Mouse (Mus musculus) MEL (cell line): Measurements from ENCODE around the gene Actl6a. TPM values are rescaled to one million over a fixed set of nuclear protein-coding genes. Genes with fewer than 3 reads are reported as not detected.

Source experiments
- DNase-seq: peaks from one replicate; pipeline ENCODE4 v3.0.0; 2011; ENCODE audit warnings: low read depth, low spot score
- H3K27ac ChIP-seq: 2 replicates; pipeline ENCODE4 v1.5.1; 2012; ENCODE audit warnings: low read depth, mild to moderate bottlenecking, control low read depth, low read length, moderate library complexity; ENCODE audit not compliant: control insufficient read depth
- H3K27me3 ChIP-seq, 2 experiments: fragments of 150-350 bp in 1 of 2; sonication (generic) in 1 of 2; 2 replicates each; pipeline ENCODE4 v1.6.1; 2012; ENCODE audit warnings: low read length in 2 of 2, mild to moderate bottlenecking in 2 of 2, improper control_type of control experiment in 1 of 2, moderate library complexity in 1 of 2; ENCODE audit not compliant: insufficient read depth in 2 of 2, control insufficient read depth in 1 of 2
- H3K36me3 ChIP-seq, 2 experiments: 2 replicates each; pipeline ENCODE4 v1.6.1; 2012 to 2014; ENCODE audit warnings: low read length in 2 of 2, improper control_type of control experiment in 1 of 2, inconsistent platforms in 1 of 2, mild to moderate bottlenecking in 1 of 2; ENCODE audit not compliant: insufficient read depth in 2 of 2, control insufficient read depth in 1 of 2
- H3K4me1 ChIP-seq, 2 experiments: fragments of 150-350 bp in 1 of 2; sonication (generic) in 1 of 2; 2 replicates each; pipeline ENCODE4 v1.6.1; 2012; ENCODE audit warnings: low read length in 2 of 2, improper control_type of control experiment in 1 of 2, mild to moderate bottlenecking in 1 of 2; ENCODE audit not compliant: insufficient read depth in 2 of 2, control insufficient read depth in 1 of 2
- H3K4me3 ChIP-seq, 2 experiments: fragments of 150-350 bp in 1 of 2; sonication (generic) in 1 of 2; 2 replicates each; pipeline ENCODE4 v1.5.1; 2012; ENCODE audit warnings: low read depth in 2 of 2, low read length in 2 of 2, mild to moderate bottlenecking in 2 of 2, moderate library complexity in 2 of 2, control low read depth in 1 of 2, improper control_type of control experiment in 1 of 2; ENCODE audit not compliant: control insufficient read depth in 1 of 2, insufficient read depth in 1 of 2
- H3K79me2 ChIP-seq: 2 replicates; pipeline ENCODE4 v1.6.1; 2012; ENCODE audit warnings: mild to moderate bottlenecking, low read length, moderate library complexity; ENCODE audit not compliant: control insufficient read depth, poor library complexity, insufficient read depth
- H3K9ac ChIP-seq: 2 replicates; pipeline ENCODE4 v1.6.1; 2012; ENCODE audit warnings: low read depth, mild to moderate bottlenecking, control low read depth, low read length, moderate library complexity; ENCODE audit not compliant: control insufficient read depth, poor library complexity, severe bottlenecking
- H3K9me3 ChIP-seq: fragments of 150-350 bp; sonication (generic); replicated peaks from 2 replicates; pipeline ENCODE4 v1.6.1; 2012; ENCODE audit warnings: mild to moderate bottlenecking, low read length, improper control_type of control experiment, moderate library complexity; ENCODE audit not compliant: insufficient read depth
- BHLHE40 ChIP-seq: IDR thresholded peaks from 2 replicates; pipeline ENCODE4 v1.6.1; 2012; ENCODE audit warnings: low read depth, mild to moderate bottlenecking, inconsistent platforms, low read length, improper control_type of control experiment, borderline replicate concordance
- E2F4 ChIP-seq: IDR thresholded peaks from 2 replicates; pipeline ENCODE4 v1.6.1; 2011; ENCODE audit warnings: low read depth, low read length, improper control_type of control experiment, borderline replicate concordance
- EP300 ChIP-seq, 2 experiments: IDR thresholded peaks; 2 replicates each; pipeline ENCODE4 v1.6.1; 2011; ENCODE audit warnings: improper control_type of control experiment in 2 of 2, low read length in 2 of 2, low read depth in 1 of 2, mild to moderate bottlenecking in 1 of 2
- ETS1 ChIP-seq: IDR thresholded peaks from 2 replicates; pipeline ENCODE4 v1.6.1; 2012; ENCODE audit warnings: low read depth, mild to moderate bottlenecking, inconsistent platforms, low read length, improper control_type of control experiment, moderate library complexity
- GATA1 ChIP-seq: IDR thresholded peaks from 2 replicates; pipeline ENCODE4 v1.6.1; 2011; ENCODE audit warnings: low read depth, low read length, improper control_type of control experiment
- NRF1 ChIP-seq: IDR thresholded peaks from 2 replicates; pipeline ENCODE4 v1.6.1; 2014; ENCODE audit warnings: low read depth, mild to moderate bottlenecking, inconsistent platforms, low read length, improper control_type of control experiment, moderate library complexity; ENCODE audit not compliant: poor library complexity, insufficient read depth, severe bottlenecking
- POLR2AphosphoS5 ChIP-seq: IDR thresholded peaks from 2 replicates; pipeline ENCODE4 v1.6.1; 2012; ENCODE audit warnings: low read depth, borderline replicate concordance, mild to moderate bottlenecking, inconsistent platforms, low read length, moderate library complexity, mixed read lengths
- RCOR1 ChIP-seq: IDR thresholded peaks from 2 replicates; pipeline ENCODE4 v1.6.1; 2012; ENCODE audit warnings: low read depth, mild to moderate bottlenecking, inconsistent platforms, low read length, improper control_type of control experiment
- TCF12 ChIP-seq: IDR thresholded peaks from 2 replicates; pipeline ENCODE4 v1.6.1; 2014; ENCODE audit warnings: low read depth, mild to moderate bottlenecking, inconsistent platforms, low read length, improper control_type of control experiment, moderate library complexity
- USF1 ChIP-seq: IDR thresholded peaks from 2 replicates; pipeline ENCODE4 v1.6.1; 2014; ENCODE audit warnings: low read depth, mild to moderate bottlenecking, inconsistent platforms, low read length, improper control_type of control experiment, moderate library complexity
- USF2 ChIP-seq, 2 experiments: IDR thresholded peaks; 2 replicates each; pipeline ENCODE4 v1.6.1; 2011 to 2012; ENCODE audit warnings: improper control_type of control experiment in 2 of 2, low read length in 2 of 2, borderline replicate concordance in 1 of 2, inconsistent platforms in 1 of 2, low read depth in 1 of 2, mild to moderate bottlenecking in 1 of 2; ENCODE audit not compliant: insufficient read depth in 1 of 2
- ZKSCAN1 ChIP-seq: IDR thresholded peaks from 2 replicates; pipeline ENCODE4 v1.6.1; 2012; ENCODE audit warnings: low read depth, mild to moderate bottlenecking, inconsistent platforms, low read length, improper control_type of control experiment, moderate library complexity
- ZMIZ1 ChIP-seq: IDR thresholded peaks from 2 replicates; pipeline ENCODE4 v1.6.1; 2012; ENCODE audit warnings: low read depth, mild to moderate bottlenecking, inconsistent platforms, low read length, improper control_type of control experiment, moderate library complexity
- polyA plus RNA-seq, 2 experiments: library from polyadenylated mRNA; stranded (reverse) in 1 of 2; unstranded in 1 of 2; fragments of >175 nt in 1 of 2; fragments of >200 nt in 1 of 2; gene quantifications; 2 replicates each; pipeline versions ENCODE4 v1.2.1 to v1.2.4; 2012; ENCODE audit warnings: low replicate concordance in 2 of 2, low read depth in 1 of 2; ENCODE audit not compliant: insufficient read length in 2 of 2, insufficient read depth in 1 of 2, missing spikeins in 1 of 2
- total RNA-seq: library from RNA; depleted of rRNA; stranded (reverse); fragments of 300-350 nt; gene quantifications from 2 replicates; pipeline ENCODE4 v1.2.3, GENCODE M21; 2012

Actl6a gene
- total and polyA plus RNA-seq, 3 experiments: 129 to 175 TPM; not detected in 1

GRCm38 (mm10) chr3:32682910-32683531 is 23.1 kb upstream of the Actl6a start:
- Histone ChIP-seq H3K9me3 (no peaks in the 10 kb centered on the region), H3K36me3 (peaks cover 0 to 8% of the 10 kb centered on the region in 2 experiments; a peak in 2 of 4 replicates), H3K9ac (no peak overlapping the region), H3K4me3 (no peak overlapping the region), H3K4me1 (peaks cover 7 to 13% of the 10 kb centered on the region in 2 experiments; a peak in 3 of 4 replicates), H3K79me2 (no peaks in the 10 kb centered on the region), H3K27ac (no peak overlapping the region), H3K27me3 (no peaks in the 10 kb centered on the region)
- TF ChIP-seq NRF1 (no peak), ZKSCAN1 (no peak), USF1 (no peak)
- no peak for DNase-seq

DNA sequence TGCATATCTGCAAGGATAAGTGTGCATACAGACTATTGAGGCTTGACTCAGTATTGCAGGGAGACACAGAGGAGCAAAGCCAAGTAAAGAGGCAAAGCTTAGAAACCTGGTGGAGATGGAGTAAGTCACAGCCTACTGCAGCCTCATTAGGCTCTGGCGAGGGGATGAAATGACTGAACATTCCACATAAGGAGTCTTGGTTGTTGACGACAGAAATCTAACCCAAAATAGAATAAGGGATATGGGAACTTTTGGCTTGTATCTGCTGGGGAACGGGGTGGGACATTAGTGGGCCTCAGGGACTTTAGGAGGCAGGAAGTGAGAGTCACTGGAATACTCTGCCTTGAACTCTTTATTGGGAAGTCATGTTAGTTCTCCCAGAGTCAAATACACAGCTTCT is 21.5 kb upstream of the Actl6a start:
- no peak overlapping the region for H3K27ac ChIP-seq
- no peak overlapping the region for H3K9ac ChIP-seq
- H3K4me1 ChIP-seq: peaks cover 7 to 19% of the 10 kb centered on the region in 2 experiments; a peak in 3 of 4 replicates
- H3K36me3 ChIP-seq: peaks cover 0 to 16% of the 10 kb centered on the region in 2 experiments; a peak in 2 of 4 replicates
- no peak for DNase-seq
- H3K79me2 ChIP-seq: no peaks in the 10 kb centered on the region
- H3K27me3 ChIP-seq: no peaks in the 10 kb centered on the region
- H3K4me3 ChIP-seq: no peak overlapping the region
- H3K9me3 ChIP-seq: no peaks in the 10 kb centered on the region
- no peak for TF ChIP-seq USF2 (IDR thresholded peaks at IDR 0.05; ENCODE audit: borderline replicate concordance in 1 of 2, insufficient read depth in 1 of 2, low read depth in 1 of 2, low read length in 2 of 2)
- TF ChIP-seq ZMIZ1: no peak
- TF ChIP-seq EP300 (IDR thresholded peaks at IDR 0.05; ENCODE audit: low read depth in 1 of 2, low read length in 2 of 2): no peak
- TF ChIP-seq ZKSCAN1: no peak

GRCm38 (mm10) chr3:32686537-32686936 is 19.6 kb upstream of the Actl6a start:
- Histone ChIP-seq H3K9ac (no peak overlapping the region), H3K36me3 (peaks cover 0 to 30% of the 10 kb centered on the region in 2 experiments; a peak in 2 of 4 replicates), H3K4me1 (peaks cover 23 to 34% of the 10 kb centered on the region in 2 experiments), H3K27ac (no peak overlapping the region), H3K79me2 (no peaks in the 10 kb centered on the region), H3K4me3 (no peak overlapping the region), H3K9me3 (no peaks in the 10 kb centered on the region), H3K27me3 (no peaks in the 10 kb centered on the region)
- DNase-seq: no peak
- TF ChIP-seq POLR2AphosphoS5: no peak
- TF ChIP-seq GATA1: peak; percentile 40; the same call in 1 of the 2 replicates
- TF ChIP-seq USF1: 0 out of 2 replicates have a peak, but pooled peaks have one; percentile 25
- peak in 1 of 2 experiments; percentile 60; a peak in 2 of 4 replicates for TF ChIP-seq EP300 (IDR thresholded peaks at IDR 0.05; ENCODE audit: low read depth in 1 of 2, low read length in 2 of 2)
- 0 out of 2 replicates have a peak, but pooled peaks have one; percentile 25 for TF ChIP-seq ETS1
- TF ChIP-seq E2F4: no peak
- TF ChIP-seq TCF12: peak; percentile 62
- TF ChIP-seq RCOR1: 0 out of 2 replicates have a peak, but pooled peaks have one; percentile 23
- no peak for TF ChIP-seq BHLHE40
